Mouse (Mus musculus): ENCODE measurements at regions not wholly inside any gene's neighbourhood (a gene's known extent, or its start where the extent isn't known, plus 50 kb on each side); places are given as distances from the start of the nearest gene placed in this dataset.

DNA sequence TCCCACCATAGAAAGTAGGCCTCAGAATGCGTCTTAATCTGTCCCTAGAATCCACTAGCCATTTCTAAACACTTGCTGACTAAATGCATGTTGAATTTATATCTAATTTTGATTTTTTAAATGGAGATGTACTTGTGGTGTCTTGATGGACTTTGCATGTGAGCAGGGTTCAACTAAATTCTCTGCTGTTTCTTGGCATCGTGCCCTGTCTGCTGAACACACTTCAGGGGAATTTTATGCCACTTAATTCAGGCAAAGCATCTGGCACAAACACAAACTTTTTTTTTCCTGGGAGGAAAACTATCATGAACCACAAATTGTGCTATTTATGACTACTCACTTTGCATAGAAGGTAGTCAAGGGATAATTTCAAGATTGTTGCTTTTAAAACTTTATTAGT, 87.7 kb downstream of the Stc2 start:
- peak; percentile 2 for DNase-seq

DNA sequence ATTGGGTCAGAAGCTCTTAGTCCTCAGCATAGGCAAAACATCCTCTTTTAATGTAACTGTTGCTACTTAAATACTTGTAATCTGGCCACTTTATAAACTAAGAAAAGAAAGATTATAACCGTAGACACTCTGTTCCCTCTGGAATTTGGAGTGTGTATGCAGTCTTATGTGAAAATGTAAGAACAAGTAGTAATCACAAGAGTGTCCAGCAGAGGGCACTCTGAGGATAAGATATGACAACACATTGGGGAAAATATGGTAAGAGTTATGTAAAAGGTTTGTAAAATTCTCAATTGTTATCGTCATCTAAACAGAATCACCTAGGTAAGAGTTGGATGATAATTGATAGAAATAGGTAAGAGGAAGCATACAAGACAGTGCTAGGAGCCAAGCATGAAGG, 66.2 kb upstream of the Gm17332 start:
- DNase-seq, result peak; percentile 81

All from lung, postnatal 10 days (tissue).